8 mouse cellular contexts compared by ENCODE assay signal in genomic region chr3:88242531-88242930, GRCm38 (mm10). TPM values are rescaled to one million over a fixed set of nuclear protein-coding genes. Genes with fewer than 3 reads are reported as not detected.
A peak's percentile ranks its signal among the peaks of the same experiment; 100 is the strongest.
DNase-seq lines count a peak whose midpoint lies in the region; ATAC-seq lines count a peak whose summit lies in the region.
"Had no signal": no experiment of that assay in that cellular context is flagged by ENCODE, and none has a peak within 500 bp of the region (broad histone marks: within the 10 kb centered on the region; RNA-seq: fewer than 3 reads in every experiment).

No protein-coding gene starts in this region.

- H3K4me3 ChIP-seq in forebrain, embryonic 13.5 days, result no peak overlapping the region
- no peak overlapping the region for H3K4me3 ChIP-seq in hindbrain, embryonic 13.5 days

- peaks cover 15% of the 10 kb centered on the region; the same call in 1 of the 2 replicates for H3K27me3 ChIP-seq in forebrain, embryonic 13.5 days
- peaks cover 52% of the 10 kb centered on the region for H3K27me3 ChIP-seq in hindbrain, embryonic 13.5 days

- H3K27ac ChIP-seq in forebrain, embryonic 13.5 days, result peak overlapping the region; percentile 100
- H3K27ac ChIP-seq in hindbrain, embryonic 13.5 days, result peak overlapping the region; percentile 88
- H3K27ac ChIP-seq: macrophage had no signal

- peak overlapping the region; percentile 57 for H3K4me2 ChIP-seq in forebrain, embryonic 13.5 days
- H3K4me2 ChIP-seq in hindbrain, embryonic 13.5 days, result peak overlapping the region; percentile 29; the same call in 1 of the 2 replicates

- H3K36me3 ChIP-seq in forebrain, embryonic 13.5 days (ENCODE audit: poor library complexity, severe bottlenecking), result no peaks in the 10 kb centered on the region
- H3K36me3 ChIP-seq in hindbrain, embryonic 13.5 days, result no peaks in the 10 kb centered on the region

- H3K4me1 ChIP-seq in forebrain, embryonic 13.5 days, result peaks cover 65% of the 10 kb centered on the region
- H3K4me1 ChIP-seq in hindbrain, embryonic 13.5 days (replicated peaks), result peaks cover 66% of the 10 kb centered on the region

- DNase-seq in NIH3T3 (ENCODE audit: low read depth), result peak; percentile 90
- peak; percentile 68 for DNase-seq in c-Kit-positive CD71-negative TER-119-negative erythroid progenitor cells, embryonic 14.5 days (ENCODE audit: low read depth)
- DNase-seq in layer of hippocampus, postnatal 25 days (ENCODE audit: extremely low spot score in 1 of 2, low spot score in 1 of 2), result peak; percentile 78 to 88
- DNase-seq in skeletal muscle tissue, adult 2 months (ENCODE audit: low read depth, low spot score), result peak; percentile 38

- WGBS in forebrain, embryonic 13.5 days, result under 1% methylated on average over 13 of the region's 13 CpGs
- under 1% methylated on average over 13 of the region's 13 CpGs for WGBS in hindbrain, embryonic 13.5 days

- ATAC-seq in forebrain, embryonic 13.5 days, result peak; percentile 67
- ATAC-seq in hindbrain, embryonic 13.5 days (ENCODE audit: low FRiP score), result no peak; the same call in 1 of the 2 replicates
- ATAC-seq in megakaryocyte progenitor cell, adult 5-6 weeks (replicated peaks; ENCODE audit: poor library complexity), result peak; percentile 78

- H3K9me3 ChIP-seq in forebrain, embryonic 13.5 days (replicated peaks), result no peaks in the 10 kb centered on the region
- H3K9me3 ChIP-seq in hindbrain, embryonic 13.5 days, result no peaks in the 10 kb centered on the region

- peak overlapping the region; percentile 66 for H3K9ac ChIP-seq in forebrain, embryonic 13.5 days
- H3K9ac ChIP-seq in hindbrain, embryonic 13.5 days, result peak overlapping the region; percentile 49; the same call in 1 of the 2 replicates

RNA-seq across cellular contexts. Expression of gene Rhbg, which starts 12.0 kb away (rescaled TPM):
- 0.18 and 0.26 TPM in 2 replicates for polyA plus RNA-seq in forebrain, embryonic 13.5 days (2015; fragmentation: Nextera tagmentation; extraction: Ambion mirVana)
- 0.22 and 0.32 TPM in 2 replicates for polyA plus RNA-seq in hindbrain, embryonic 13.5 days (2015; fragmentation: Nextera tagmentation; extraction: Ambion mirVana)
- total RNA-seq in layer of hippocampus, postnatal 25 days (2021), result not detected
- not detected in 2 replicates for total RNA-seq in megakaryocyte progenitor cell, adult 5-6 weeks (2015)
- total RNA-seq in megakaryocyte progenitor cell, adult 5-6 weeks (2017), result 0.14 TPM in 1 of 2 replicates, not detected in the other
- polyA plus RNA-seq: macrophage had no signal

RNA-seq across cellular contexts. Expression of gene Gm38392, which starts 44.5 kb away (rescaled TPM):
- 0.31 TPM in 1 of 2 replicates, not detected in the other for polyA plus RNA-seq in forebrain, embryonic 13.5 days (2015; fragmentation: Nextera tagmentation; extraction: Ambion mirVana)
- 0.29 and 0.70 TPM in 2 replicates for polyA plus RNA-seq in hindbrain, embryonic 13.5 days (2015; fragmentation: Nextera tagmentation; extraction: Ambion mirVana)
- not detected for total RNA-seq in layer of hippocampus, postnatal 25 days (2021)
- total RNA-seq in megakaryocyte progenitor cell, adult 5-6 weeks (2015), result 0.10 TPM in 1 of 2 replicates, not detected in the other
- total RNA-seq in megakaryocyte progenitor cell, adult 5-6 weeks (2017), result not detected in 2 replicates
- polyA plus RNA-seq: macrophage had no signal

RNA-seq across cellular contexts. Expression of gene Tsacc, which starts 54.3 kb away (rescaled TPM):
- polyA plus RNA-seq in forebrain, embryonic 13.5 days (2015; fragmentation: Nextera tagmentation; extraction: Ambion mirVana), result 11.9 and 12.3 TPM in 2 replicates
- 10.9 and 12.0 TPM in 2 replicates for polyA plus RNA-seq in hindbrain, embryonic 13.5 days (2015; fragmentation: Nextera tagmentation; extraction: Ambion mirVana)
- 10 to 100 TPM in 1 of 2 experiments, 1 to 10 TPM in 1; 3.2 to 10.5 TPM for total RNA-seq in layer of hippocampus, postnatal 25 days (2021)
- total RNA-seq in megakaryocyte progenitor cell, adult 5-6 weeks (2015), result 10.3 and 12.2 TPM in 2 replicates
- 4.1 and 5.3 TPM in 2 replicates for total RNA-seq in megakaryocyte progenitor cell, adult 5-6 weeks (2017)

RNA-seq across cellular contexts. Expression of gene Cct3, which starts 54.4 kb away (rescaled TPM):
- 612 and 636 TPM in 2 replicates for polyA plus RNA-seq in forebrain, embryonic 13.5 days (2015; fragmentation: Nextera tagmentation; extraction: Ambion mirVana)
- polyA plus RNA-seq in hindbrain, embryonic 13.5 days (2015; fragmentation: Nextera tagmentation; extraction: Ambion mirVana), result 495 and 508 TPM in 2 replicates
- 100 to 1,000 TPM; 165 to 199 TPM for total RNA-seq in layer of hippocampus, postnatal 25 days (2021)
- 620 and 719 TPM in 2 replicates for total RNA-seq in megakaryocyte progenitor cell, adult 5-6 weeks (2015)
- 355 and 383 TPM in 2 replicates for total RNA-seq in megakaryocyte progenitor cell, adult 5-6 weeks (2017)

Comparison
In these comparisons a context has a peak if more than half of its experiments do, and no peak if none do; other contexts are left out.
1. DNase-seq: peak in every context shown above with its lines; median percentile 90 in NIH3T3; 83 in layer of hippocampus, postnatal 25 days; 68 in c-Kit-positive CD71-negative TER-119-negative erythroid progenitor cells, embryonic 14.5 days; 38 in skeletal muscle tissue, adult 2 months.